Mouse (Mus musculus): ENCODE measurements at regions not wholly inside any gene's neighbourhood (a gene's known extent, or its start where the extent isn't known, plus 50 kb on each side); places are given as distances from the start of the nearest gene placed in this dataset.

GRCm38 (mm10) chr12:25883771-25884171 lies 531.3 kb downstream of the Rnf144a start:
- Histone ChIP-seq H3K4me3 (ENCODE audit: low read depth, low read length) (no peak overlapping the region), H3K27ac (ENCODE audit: low read depth, low read length) (no peak overlapping the region), H3K36me3 (ENCODE audit: insufficient read depth, low read length) (no peaks in the 10 kb centered on the region), H3K4me1 (ENCODE audit: insufficient read depth, low read length) (no peaks in the 10 kb centered on the region), H3K9ac (replicated peaks; ENCODE audit: low read length, poor library complexity, severe bottlenecking) (no peak overlapping the region), H3K9me3 (ENCODE audit: low read length) (no peaks in the 10 kb centered on the region; the same call in 1 of the 2 replicates), H3K27me3 (ENCODE audit: insufficient read depth, low read length) (no peaks in the 10 kb centered on the region), H3K4me2 (ENCODE audit: low read depth, low read length, poor library complexity, severe bottlenecking) (no peak overlapping the region)
- TF ChIP-seq CTCF (IDR thresholded peaks at IDR 0.05): no peak
- WGBS: 82% methylated on average over 5 of the region's 5 CpGs
- no peak for ATAC-seq (ENCODE audit: low FRiP score)
- DNase-seq (ENCODE audit: low spot score): no peak

GRCm38 (mm10) chr12:25871816-25872215 lies 543.2 kb downstream of the Rnf144a start:
- H3K4me3 ChIP-seq (ENCODE audit: low read depth, low read length): no peak overlapping the region
- 0 out of 2 replicates have a peak overlapping the region, but pooled peaks have one; percentile 67 for H3K27ac ChIP-seq (ENCODE audit: low read depth, low read length)
- 79% methylated on average over 4 of the region's 4 CpGs for WGBS
- no peak overlapping the region for H3K9ac ChIP-seq (replicated peaks; ENCODE audit: low read length, poor library complexity, severe bottlenecking)
- no peak for TF ChIP-seq CTCF (IDR thresholded peaks at IDR 0.05)
- no peak for ATAC-seq (ENCODE audit: low FRiP score)
- H3K27me3 ChIP-seq (ENCODE audit: insufficient read depth, low read length): no peaks in the 10 kb centered on the region
- H3K4me2 ChIP-seq (ENCODE audit: low read depth, low read length, poor library complexity, severe bottlenecking): no peak overlapping the region
- DNase-seq (ENCODE audit: low spot score): no peak
- H3K36me3 ChIP-seq (ENCODE audit: insufficient read depth, low read length): no peaks in the 10 kb centered on the region
- H3K4me1 ChIP-seq (ENCODE audit: insufficient read depth, low read length): no peaks in the 10 kb centered on the region; the same call in 1 of the 2 replicates
- H3K9me3 ChIP-seq (ENCODE audit: low read length): no peaks in the 10 kb centered on the region

GRCm38 (mm10) chr12:25871001-25871461 lies 544.0 kb downstream of the Rnf144a start:
- TF ChIP-seq CTCF (IDR thresholded peaks at IDR 0.05): no peak
- Histone ChIP-seq H3K36me3 (ENCODE audit: insufficient read depth, low read length) (no peaks in the 10 kb centered on the region), H3K4me3 (ENCODE audit: low read depth, low read length) (no peak overlapping the region), H3K9ac (replicated peaks; ENCODE audit: low read length, poor library complexity, severe bottlenecking) (no peak overlapping the region), H3K4me2 (ENCODE audit: low read depth, low read length, poor library complexity, severe bottlenecking) (peak overlapping the region; percentile 32), H3K27ac (ENCODE audit: low read depth, low read length) (peak overlapping the region; percentile 67; the same call in 1 of the 2 replicates), H3K4me1 (ENCODE audit: insufficient read depth, low read length) (no peaks in the 10 kb centered on the region; the same call in 1 of the 2 replicates), H3K27me3 (ENCODE audit: insufficient read depth, low read length) (no peaks in the 10 kb centered on the region), H3K9me3 (ENCODE audit: low read length) (no peaks in the 10 kb centered on the region)
- ATAC-seq (ENCODE audit: low FRiP score): peak; percentile 88
- peak; percentile 90 for DNase-seq (ENCODE audit: low spot score)
- WGBS: 19% methylated on average over 11 of the region's 11 CpGs

DNA sequence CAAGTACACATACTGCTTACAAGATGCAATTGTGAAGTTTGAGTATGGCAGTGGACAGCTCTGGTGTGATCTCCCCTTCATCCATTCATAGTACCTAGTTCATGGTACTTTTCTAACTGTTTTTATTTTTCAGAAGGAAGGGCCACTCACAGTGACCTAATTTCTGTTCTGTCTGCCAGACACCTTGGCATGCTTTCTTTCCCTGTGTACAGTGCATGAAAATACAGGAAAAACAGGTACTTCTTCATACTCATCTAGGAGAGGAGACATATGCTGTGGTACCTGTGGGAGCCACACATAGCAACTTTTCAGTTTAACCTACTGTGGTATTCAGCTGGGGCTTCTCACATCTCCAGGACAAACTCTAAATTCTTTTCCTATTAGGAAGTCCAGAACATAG lies 545.2 kb downstream of the Rnf144a start:
- Histone ChIP-seq H3K9ac (replicated peaks; ENCODE audit: low read length, poor library complexity, severe bottlenecking) (no peak overlapping the region), H3K4me2 (ENCODE audit: low read depth, low read length, poor library complexity, severe bottlenecking) (no peak overlapping the region), H3K27me3 (ENCODE audit: insufficient read depth, low read length) (no peaks in the 10 kb centered on the region), H3K27ac (ENCODE audit: low read depth, low read length) (no peak overlapping the region), H3K9me3 (ENCODE audit: low read length) (no peaks in the 10 kb centered on the region), H3K4me1 (ENCODE audit: insufficient read depth, low read length) (no peaks in the 10 kb centered on the region; the same call in 1 of the 2 replicates), H3K4me3 (ENCODE audit: low read depth, low read length) (no peak overlapping the region), H3K36me3 (ENCODE audit: insufficient read depth, low read length) (no peaks in the 10 kb centered on the region)
- TF ChIP-seq CTCF (IDR thresholded peaks at IDR 0.05): no peak
- no peak for DNase-seq (ENCODE audit: low spot score)
- no peak for ATAC-seq (ENCODE audit: low FRiP score)

GRCm38 (mm10) chr12:25865063-25865462 lies 550.0 kb downstream of the Rnf144a start:
- no peaks in the 10 kb centered on the region for H3K4me1 ChIP-seq (ENCODE audit: insufficient read depth, low read length)
- H3K4me3 ChIP-seq (ENCODE audit: low read depth, low read length): no peak overlapping the region
- TF ChIP-seq CTCF (IDR thresholded peaks at IDR 0.05): no peak
- H3K27ac ChIP-seq (ENCODE audit: low read depth, low read length): no peak overlapping the region
- no peaks in the 10 kb centered on the region for H3K27me3 ChIP-seq (ENCODE audit: insufficient read depth, low read length)
- no peaks in the 10 kb centered on the region for H3K36me3 ChIP-seq (ENCODE audit: insufficient read depth, low read length)
- H3K9ac ChIP-seq (replicated peaks; ENCODE audit: low read length, poor library complexity, severe bottlenecking): no peak overlapping the region
- H3K4me2 ChIP-seq (ENCODE audit: low read depth, low read length, poor library complexity, severe bottlenecking): no peak overlapping the region
- peak; percentile 91 for DNase-seq (ENCODE audit: low spot score)
- ATAC-seq (ENCODE audit: low FRiP score): no peak
- no peaks in the 10 kb centered on the region for H3K9me3 ChIP-seq (ENCODE audit: low read length)
- 92% methylated on average over 3 of the region's 3 CpGs for WGBS

GRCm38 (mm10) chr12:25864113-25864852 lies 550.8 kb downstream of the Rnf144a start:
- no peaks in the 10 kb centered on the region for H3K27me3 ChIP-seq (ENCODE audit: insufficient read depth, low read length)
- peak; percentile 60 for TF ChIP-seq CTCF (IDR thresholded peaks at IDR 0.05)
- H3K36me3 ChIP-seq (ENCODE audit: insufficient read depth, low read length): no peaks in the 10 kb centered on the region
- H3K4me3 ChIP-seq (ENCODE audit: low read depth, low read length): no peak overlapping the region
- H3K9me3 ChIP-seq (ENCODE audit: low read length): no peaks in the 10 kb centered on the region
- DNase-seq (ENCODE audit: low spot score): peak; percentile 23
- ATAC-seq (ENCODE audit: low FRiP score): no peak
- 73% methylated on average over 7 of the region's 7 CpGs for WGBS
- no peak overlapping the region for H3K4me2 ChIP-seq (ENCODE audit: low read depth, low read length, poor library complexity, severe bottlenecking)
- no peak overlapping the region for H3K27ac ChIP-seq (ENCODE audit: low read depth, low read length)
- no peak overlapping the region for H3K9ac ChIP-seq (replicated peaks; ENCODE audit: low read length, poor library complexity, severe bottlenecking)
- H3K4me1 ChIP-seq (ENCODE audit: insufficient read depth, low read length): no peaks in the 10 kb centered on the region

All from midbrain, postnatal 0 days (tissue).